Mouse (Mus musculus) stomach, embryonic 15.5 days (tissue): Measurements from ENCODE around the gene Ppa1. TPM values are rescaled to one million over a fixed set of nuclear protein-coding genes. Genes with fewer than 3 reads are reported as not detected.
A peak's percentile ranks its signal among the peaks of the same experiment; 100 is the strongest.

Experiments used
- ATAC-seq: fragments of 200-750 bp; cut with Nextera tagmentation; 2 replicates; pipeline ENCODE4 v1.8.0; 2017; ENCODE audit warnings: low read depth, moderate number of reproducible peaks, moderate TSS enrichment; ENCODE audit not compliant: insufficient read depth, low FRiP score
- H3K27ac ChIP-seq: fragments of 300-500 bp; sonication (generic); 2 replicates; pipeline ENCODE4 v1.5.1; 2015; ENCODE audit warnings: mild to moderate bottlenecking, inconsistent platforms
- H3K27me3 ChIP-seq: fragments of 300-500 bp; sonication (generic); replicated peaks from 2 replicates; pipeline ENCODE4 v1.6.1; 2015; ENCODE audit warnings: inconsistent platforms
- H3K36me3 ChIP-seq: fragments of 300-500 bp; sonication (generic); 2 replicates; pipeline ENCODE4 v1.6.1; 2015; ENCODE audit warnings: inconsistent platforms
- H3K4me1 ChIP-seq: fragments of 300-500 bp; sonication (generic); 2 replicates; pipeline ENCODE4 v1.6.1; 2015; ENCODE audit warnings: inconsistent platforms
- H3K4me2 ChIP-seq: fragments of 300-500 bp; sonication (generic); 2 replicates; pipeline ENCODE4 v1.6.1; 2015; ENCODE audit warnings: mild to moderate bottlenecking, inconsistent platforms
- H3K4me3 ChIP-seq: fragments of 300-500 bp; sonication (generic); replicated peaks from 2 replicates; pipeline ENCODE4 v1.5.1; 2015; ENCODE audit warnings: inconsistent platforms
- H3K9ac ChIP-seq: fragments of 300-500 bp; sonication (generic); 2 replicates; pipeline ENCODE4 v1.6.1; 2015; ENCODE audit warnings: inconsistent platforms
- H3K9me3 ChIP-seq: fragments of 300-500 bp; sonication (generic); 2 replicates; pipeline ENCODE4 v1.6.1; 2016; ENCODE audit warnings: inconsistent platforms
- WGBS: fragments of 180-500 bp; shearing (Covaris S2); methylation state at CpG from one replicate; pipeline ENCODE4 v1.1.7; 2015; 5-methylcytosine and 5-hydroxymethylcytosine counted together
- polyA plus RNA-seq: library from polyadenylated mRNA; unstranded; fragments of >200 nt; fragmentation: Nextera tagmentation; extraction: Ambion mirVana; gene quantifications from 2 replicates; pipeline ENCODE4 v1.2.1, GENCODE M21; 2015

Gene Ppa1
- polyA plus RNA-seq, 1 experiment from 2014 or later, result 181 TPM

- no peak for ATAC-seq
- H3K9ac ChIP-seq, result no peak overlapping the region
- no peaks in the 10 kb centered on the region for H3K27me3 ChIP-seq
- H3K4me3 ChIP-seq, result no peak overlapping the region
- peaks cover 19% of the 10 kb centered on the region for H3K36me3 ChIP-seq
- no peaks in the 10 kb centered on the region for H3K9me3 ChIP-seq
- H3K4me2 ChIP-seq, result no peak overlapping the region
- no peaks in the 10 kb centered on the region for H3K4me1 ChIP-seq
- no peak overlapping the region for H3K27ac ChIP-seq
- 67% methylated on average over 6 of the region's 6 CpGs for WGBS
These were observed 58.3 kb downstream of the Ppa1 start for GRCm38 (mm10) chr10:61706412-61707375.

- no peaks in the 10 kb centered on the region for H3K36me3 ChIP-seq
- 76% methylated on average over 3 of the region's 3 CpGs for WGBS
- peaks cover 5% of the 10 kb centered on the region for H3K4me1 ChIP-seq
- ATAC-seq, result no peak
- H3K27ac ChIP-seq, result no peak overlapping the region
- H3K27me3 ChIP-seq, result no peaks in the 10 kb centered on the region
- H3K4me3 ChIP-seq, result no peak overlapping the region
- no peak overlapping the region for H3K4me2 ChIP-seq
- no peaks in the 10 kb centered on the region for H3K9me3 ChIP-seq
- no peak overlapping the region for H3K9ac ChIP-seq
These were observed 65.2 kb downstream of the Ppa1 start for GRCm38 (mm10) chr10:61713601-61714000.

GRCm38 (mm10) chr10:61714146-61714545 lies 65.8 kb downstream of the Ppa1 start:
- H3K9ac ChIP-seq, result no peak overlapping the region
- no peaks in the 10 kb centered on the region for H3K36me3 ChIP-seq
- no peak overlapping the region for H3K4me2 ChIP-seq
- H3K27ac ChIP-seq, result no peak overlapping the region
- 91% methylated on average over 4 of the region's 4 CpGs for WGBS
- H3K9me3 ChIP-seq, result no peaks in the 10 kb centered on the region
- H3K4me1 ChIP-seq, result peaks cover 5% of the 10 kb centered on the region
- no peaks in the 10 kb centered on the region for H3K27me3 ChIP-seq
- no peak overlapping the region for H3K4me3 ChIP-seq
- no peak for ATAC-seq

GRCm38 (mm10) chr10:61714771-61715461 lies 66.6 kb downstream of the Ppa1 start, which contains the start of gene Aifm2:
Aifm2 (plus strand) TSS chr10:61715263.
- 0 out of 2 replicates have a peak within 1 kb of the TSS, but pooled peaks have one; percentile 22 for H3K27ac ChIP-seq
- peak; percentile 94 for ATAC-seq
- WGBS, result 9% methylated on average over 34 of the region's 36 CpGs

GRCm38 (mm10) chr10:61715462-61715837 lies 67.1 kb downstream of the Ppa1 start:
- peak; percentile 28; the same call in 1 of the 2 replicates for ATAC-seq
- Histone ChIP-seq H3K27me3 (no peaks in the 10 kb centered on the region), H3K4me3 (peak overlapping the region; percentile 49), H3K36me3 (no peaks in the 10 kb centered on the region), H3K27ac (no peak overlapping the region), H3K9ac (no peak overlapping the region), H3K4me2 (peak overlapping the region; percentile 61), H3K9me3 (no peaks in the 10 kb centered on the region), H3K4me1 (peaks cover 5% of the 10 kb centered on the region)
- 0% methylated on average over 11 of the region's 11 CpGs for WGBS

More at GRCm38 (mm10) chr10:61714771-61715461, 66.6 kb downstream of the Ppa1 start, which contains the start of gene Aifm2:
- H3K27me3 ChIP-seq, result no peaks in the 10 kb centered on the region
- no peaks in the 10 kb centered on the region for H3K9me3 ChIP-seq
- peak within 1 kb of the TSS; percentile 61 for H3K4me2 ChIP-seq
- peaks cover 5% of the 10 kb centered on the region for H3K4me1 ChIP-seq
- no peak within 1 kb of the TSS for H3K9ac ChIP-seq
- no peaks in the 10 kb centered on the region for H3K36me3 ChIP-seq
- H3K4me3 ChIP-seq, result peak within 1 kb of the TSS; percentile 49

- Histone ChIP-seq H3K27ac (no peak overlapping the region), H3K36me3 (no peaks in the 10 kb centered on the region), H3K9ac (no peak overlapping the region), H3K9me3 (no peaks in the 10 kb centered on the region), H3K4me2 (peak overlapping the region; percentile 61), H3K4me1 (peaks cover 5% of the 10 kb centered on the region), H3K27me3 (no peaks in the 10 kb centered on the region), H3K4me3 (peak overlapping the region; percentile 49)
- 74% methylated on average over 7 of the region's 7 CpGs for WGBS
- ATAC-seq, result no peak
These were observed 67.9 kb downstream of the Ppa1 start for GRCm38 (mm10) chr10:61715996-61716864.

- Histone ChIP-seq H3K9me3 (no peaks in the 10 kb centered on the region), H3K27me3 (no peaks in the 10 kb centered on the region), H3K36me3 (no peaks in the 10 kb centered on the region), H3K4me3 (no peak overlapping the region), H3K9ac (no peak overlapping the region), H3K27ac (no peak overlapping the region), H3K4me2 (no peak overlapping the region), H3K4me1 (peaks cover 5% of the 10 kb centered on the region)
- no peak for ATAC-seq
- WGBS, result 85% methylated on average over 12 of the region's 12 CpGs
These were observed 69.3 kb downstream of the Ppa1 start for GRCm38 (mm10) chr10:61717406-61718296.

- H3K27ac ChIP-seq, result no peak overlapping the region
- no peaks in the 10 kb centered on the region for H3K9me3 ChIP-seq
- no peaks in the 10 kb centered on the region for H3K36me3 ChIP-seq
- no peaks in the 10 kb centered on the region for H3K27me3 ChIP-seq
- no peak overlapping the region for H3K9ac ChIP-seq
- 86% methylated on average over 7 of the region's 7 CpGs for WGBS
- no peaks in the 10 kb centered on the region for H3K4me1 ChIP-seq
- no peak for ATAC-seq
- H3K4me3 ChIP-seq, result no peak overlapping the region
- H3K4me2 ChIP-seq, result no peak overlapping the region
These were observed 72.0 kb downstream of the Ppa1 start for GRCm38 (mm10) chr10:61720331-61720730.

GRCm38 (mm10) chr10:61722215-61722614 lies 73.9 kb downstream of the Ppa1 start:
- Histone ChIP-seq H3K4me2 (no peak overlapping the region), H3K27ac (no peak overlapping the region), H3K9ac (no peak overlapping the region), H3K9me3 (no peaks in the 10 kb centered on the region), H3K4me1 (no peaks in the 10 kb centered on the region), H3K36me3 (no peaks in the 10 kb centered on the region), H3K4me3 (no peak overlapping the region), H3K27me3 (no peaks in the 10 kb centered on the region)
- no peak for ATAC-seq
- WGBS, result 62% methylated on average over 3 of the region's 3 CpGs

GRCm38 (mm10) chr10:61723271-61723670 lies 74.9 kb downstream of the Ppa1 start:
- Histone ChIP-seq H3K4me2 (no peak overlapping the region), H3K9me3 (no peaks in the 10 kb centered on the region), H3K9ac (no peak overlapping the region), H3K36me3 (no peaks in the 10 kb centered on the region), H3K4me1 (no peaks in the 10 kb centered on the region), H3K27me3 (no peaks in the 10 kb centered on the region), H3K27ac (no peak overlapping the region), H3K4me3 (no peak overlapping the region)
- no peak for ATAC-seq
- WGBS, result 71% methylated on average over 6 of the region's 6 CpGs
